Mouse (Mus musculus): ENCODE measurements around the gene Adcy9. TPM values are rescaled to one million over a fixed set of nuclear protein-coding genes. Genes with fewer than 3 reads are reported as not detected.
"Not testable (repeated sequence)": the region's sequence is repeated elsewhere in the genome, so short reads cannot be mapped to it uniquely, and the experiment has no call there.

Adcy9 gene
- polyA plus RNA-seq, 1 experiment from 2014 or later = 1.5 TPM

- Histone ChIP-seq H3K9ac (ENCODE audit: low read length) (no peak overlapping the region), H3K4me2 (ENCODE audit: low read depth, low read length) (no peak overlapping the region), H3K9me3 (replicated peaks; ENCODE audit: control insufficient read depth, low read length) (no peaks in the 10 kb centered on the region), H3K27ac (ENCODE audit: low read length) (no peak overlapping the region), H3K36me3 (ENCODE audit: control insufficient read depth, insufficient read depth, low read length) (no peaks in the 10 kb centered on the region), H3K4me1 (ENCODE audit: control insufficient read depth, insufficient read depth, low read length) (no peaks in the 10 kb centered on the region), H3K4me3 (replicated peaks; ENCODE audit: low read length) (no peak overlapping the region), H3K27me3 (ENCODE audit: control insufficient read depth, insufficient read depth, low read length) (no peaks in the 10 kb centered on the region)
- 76% methylated on average over 2 of the region's 2 CpGs for WGBS
- ATAC-seq (ENCODE audit: insufficient read depth, low FRiP score) = no peak
These were observed 162.8 kb downstream of the Adcy9 start for GRCm38 (mm10) chr16:4257546-4257945.

- Histone ChIP-seq H3K36me3 (ENCODE audit: control insufficient read depth, insufficient read depth, low read length) (no peaks in the 10 kb centered on the region), H3K4me2 (ENCODE audit: low read depth, low read length) (no peak overlapping the region), H3K4me3 (replicated peaks; ENCODE audit: low read length) (no peak overlapping the region), H3K9me3 (replicated peaks; ENCODE audit: control insufficient read depth, low read length) (no peaks in the 10 kb centered on the region), H3K4me1 (ENCODE audit: control insufficient read depth, insufficient read depth, low read length) (no peaks in the 10 kb centered on the region), H3K9ac (ENCODE audit: low read length) (no peak overlapping the region), H3K27me3 (ENCODE audit: control insufficient read depth, insufficient read depth, low read length) (no peaks in the 10 kb centered on the region), H3K27ac (ENCODE audit: low read length) (no peak overlapping the region)
- no peak for ATAC-seq (ENCODE audit: insufficient read depth, low FRiP score)
- WGBS = 88% methylated on average over 3 of the region's 3 CpGs
These were observed 171.5 kb downstream of the Adcy9 start for GRCm38 (mm10) chr16:4248791-4249190.

GRCm38 (mm10) chr16:4245241-4245640 is 175.1 kb downstream of the Adcy9 start:
- WGBS = 96% methylated on average over 1 of the region's 1 CpGs
- not testable (repeated sequence) for H3K9ac ChIP-seq (ENCODE audit: low read length); H3K4me1 ChIP-seq (ENCODE audit: control insufficient read depth, insufficient read depth, low read length); H3K27ac ChIP-seq (ENCODE audit: low read length); ATAC-seq (ENCODE audit: insufficient read depth, low FRiP score); H3K36me3 ChIP-seq (ENCODE audit: control insufficient read depth, insufficient read depth, low read length); H3K4me2 ChIP-seq (ENCODE audit: low read depth, low read length); H3K27me3 ChIP-seq (ENCODE audit: control insufficient read depth, insufficient read depth, low read length); H3K4me3 ChIP-seq (replicated peaks; ENCODE audit: low read length); H3K9me3 ChIP-seq (replicated peaks; ENCODE audit: control insufficient read depth, low read length)

Other genes with a start within 250 kb of the Adcy9 start
- 25.1 and 28.0 TPM in 2 replicates for gene Crebbp, start 206.5 kb downstream of the Adcy9 start, polyA plus RNA-seq (2015; fragmentation: Nextera tagmentation; extraction: Ambion mirVana)
- 10.0 and 28.6 TPM in 2 replicates for gene Srl, start 121.3 kb upstream of the Adcy9 start, polyA plus RNA-seq (2015; fragmentation: Nextera tagmentation; extraction: Ambion mirVana)
- gene Tfap4, start 139.4 kb upstream of the Adcy9 start, polyA plus RNA-seq (2015; fragmentation: Nextera tagmentation; extraction: Ambion mirVana) = 16.1 and 17.0 TPM in 2 replicates
- 18.7 and 21.7 TPM in 2 replicates for gene Glis2, start 174.2 kb upstream of the Adcy9 start, polyA plus RNA-seq (2015; fragmentation: Nextera tagmentation; extraction: Ambion mirVana)
- 47.9 and 75.3 TPM in 2 replicates for gene Pam16, start 204.5 kb upstream of the Adcy9 start, polyA plus RNA-seq (2015; fragmentation: Nextera tagmentation; extraction: Ambion mirVana)
- 18.3 and 18.4 TPM in 2 replicates for gene Vasn, start 219.4 kb upstream of the Adcy9 start, polyA plus RNA-seq (2015; fragmentation: Nextera tagmentation; extraction: Ambion mirVana)
- 73.1 and 76.6 TPM in 2 replicates for gene Dnaja3, start 219.5 kb upstream of the Adcy9 start, polyA plus RNA-seq (2015; fragmentation: Nextera tagmentation; extraction: Ambion mirVana)